Mouse (Mus musculus) thymus, adult 18-20 months (tissue): Measurements from ENCODE around the gene Cd79a.
"Not testable (repeated sequence)": the region's sequence is repeated elsewhere in the genome, so short reads cannot be mapped to it uniquely, and the experiment has no call there.

ENCODE experiments used
- DNase-seq, 2 experiments: peaks; one replicate each; pipeline ENCODE4 v3.0.0; 2022; ENCODE audit warnings: mixed read lengths in 2 of 2

Cd79a gene

DNA sequence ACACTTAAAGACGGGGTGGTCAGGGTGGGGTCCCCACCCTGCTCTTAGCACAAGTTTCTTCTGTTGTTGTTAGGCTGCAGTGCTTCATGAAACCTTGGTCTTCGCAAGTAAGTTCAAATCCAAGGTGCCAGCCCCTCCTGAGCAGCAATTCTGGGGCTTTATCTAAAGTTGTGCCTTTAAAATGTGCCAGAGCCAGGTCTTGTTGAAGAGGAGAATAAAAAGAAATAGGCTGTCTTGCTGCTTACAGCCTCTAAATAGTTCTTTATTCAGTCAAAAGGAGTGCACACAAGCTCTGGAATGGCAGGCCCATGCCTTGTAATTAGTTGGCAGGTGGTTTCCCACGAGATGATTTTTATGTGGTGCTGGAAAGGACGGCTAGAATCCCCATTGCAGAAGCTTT, 10.1 kb upstream of the Cd79a start:
- DNase-seq = no peak

DNA sequence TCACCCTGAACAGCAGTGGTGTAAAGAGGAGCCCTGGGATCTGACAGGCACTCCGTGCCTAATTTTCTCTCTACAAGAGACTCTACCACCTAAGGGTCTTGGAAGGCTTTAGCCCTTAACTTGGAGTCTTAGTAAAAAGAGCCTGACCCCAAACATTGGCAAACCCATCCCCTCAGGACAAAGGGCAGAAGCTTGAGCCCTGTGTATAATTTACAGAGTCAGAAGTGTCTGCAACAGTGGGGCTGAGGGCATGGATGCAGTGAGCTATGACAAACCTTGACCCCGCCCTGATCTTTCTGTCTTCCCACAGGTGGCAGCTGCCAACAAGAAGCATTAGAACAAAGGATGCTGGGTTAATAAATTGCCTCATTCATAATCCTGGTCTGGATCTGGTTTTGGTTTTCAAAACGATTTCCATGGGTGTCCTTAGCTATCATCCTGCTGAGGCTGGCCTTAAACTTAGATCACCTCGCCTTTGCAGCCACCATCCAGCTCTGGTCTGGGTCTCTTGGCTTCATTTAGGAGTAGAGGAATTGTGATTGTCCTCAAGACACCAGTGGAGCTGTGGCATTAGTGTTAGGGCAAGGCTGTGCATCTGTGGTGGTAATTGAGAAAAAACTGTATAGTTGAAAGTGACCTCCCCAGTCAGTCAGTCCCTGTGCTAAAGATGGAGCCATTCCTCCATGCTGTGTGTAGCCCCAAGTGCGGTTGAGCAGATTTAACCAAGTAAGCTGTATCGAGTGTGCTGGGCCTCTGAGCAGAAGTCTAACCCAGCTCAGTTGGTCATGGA, 7.6 kb upstream of the Cd79a start:
- no peak for DNase-seq

DNA sequence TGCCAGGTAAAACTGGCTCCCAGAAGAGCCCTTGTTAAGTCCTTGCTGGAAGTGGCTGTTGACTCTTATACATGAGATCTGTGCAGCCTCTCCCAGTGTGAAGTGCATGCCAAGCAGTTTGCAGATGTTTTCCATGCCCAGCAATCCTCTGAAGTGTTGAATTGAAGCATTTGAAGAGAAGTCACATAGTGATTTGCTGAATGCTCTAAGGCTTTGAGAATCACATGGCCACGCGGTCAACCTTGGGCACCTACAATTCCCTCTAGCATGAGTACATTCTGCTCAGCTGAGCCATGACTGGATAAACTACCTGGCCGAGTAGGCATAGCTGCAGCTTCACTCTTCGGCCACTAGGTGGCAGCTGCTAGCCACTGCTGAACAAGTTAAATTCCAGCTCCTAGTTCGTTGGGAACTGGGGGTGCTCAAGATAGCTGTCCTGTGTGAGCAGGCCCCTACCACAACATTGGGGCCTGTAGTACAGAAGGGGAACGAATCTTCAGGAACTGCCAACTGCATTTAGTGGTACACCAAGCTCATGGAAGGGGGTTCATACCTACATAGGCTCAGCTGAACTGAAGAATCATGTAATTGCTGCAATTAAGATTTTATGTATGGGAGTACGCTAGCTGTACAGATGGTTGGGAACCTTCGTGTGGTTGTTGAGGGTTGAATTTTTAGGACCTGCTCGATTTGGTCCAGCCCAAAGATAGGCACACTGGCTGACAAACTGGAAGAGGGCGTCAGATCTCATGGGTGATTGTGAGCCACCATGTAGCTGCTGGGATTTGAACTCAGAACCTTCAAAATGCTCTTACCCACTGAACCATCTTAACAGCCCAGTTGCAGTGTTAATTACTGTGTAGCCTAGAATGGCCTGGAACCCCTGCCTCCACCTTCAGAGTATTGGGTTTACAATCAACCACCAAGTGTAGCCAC, 6.6 kb upstream of the Cd79a start:
- DNase-seq = peak; percentile 50 to 64

- no peak for DNase-seq
Observed at GRCm38 (mm10) chr7:24891241-24892124, 5.7 kb upstream of the Cd79a start.

DNA sequence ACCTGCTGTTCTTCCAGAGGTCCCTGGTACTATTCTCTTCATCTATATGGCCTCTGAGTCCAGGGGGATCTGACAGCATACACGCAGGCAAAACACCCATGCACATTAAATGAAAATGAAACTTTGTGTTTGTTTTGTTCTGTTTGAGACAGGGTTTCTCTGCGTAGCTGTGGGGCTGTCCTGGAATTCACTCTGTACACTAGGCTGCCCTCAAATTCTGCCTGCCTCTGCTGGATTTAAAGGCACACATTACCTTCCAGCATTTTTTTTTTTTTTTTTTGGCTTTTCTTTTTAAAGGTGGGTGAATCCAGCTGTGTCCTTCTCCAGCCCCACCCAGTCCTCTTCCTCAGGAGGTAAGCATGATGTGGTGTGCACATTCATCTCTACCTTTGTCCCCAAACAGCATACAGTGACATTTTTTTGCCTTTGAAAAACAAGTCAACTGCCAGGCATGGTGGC, 5.0 kb upstream of the Cd79a start:
- no peak for DNase-seq

DNA sequence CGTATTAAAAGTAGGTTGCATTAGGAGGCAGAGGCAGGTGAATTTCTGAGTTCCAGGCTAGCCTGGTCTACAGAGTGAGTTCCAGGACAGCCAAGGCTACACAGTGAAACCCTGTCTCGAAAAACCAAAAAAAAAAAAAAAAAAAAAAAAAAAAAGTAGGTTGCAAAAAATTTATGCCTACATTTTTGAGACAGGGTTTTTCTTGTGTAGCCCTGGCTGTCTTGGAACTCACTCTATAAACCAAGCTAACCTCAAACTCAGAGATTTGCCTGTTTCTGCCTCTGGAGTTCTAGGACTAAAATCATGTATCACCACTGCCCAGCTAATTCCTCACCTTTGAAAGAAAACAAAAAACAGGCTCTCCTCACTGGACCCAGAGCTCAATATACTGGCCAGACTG, 1.4 kb upstream of the Cd79a start:
- not testable (repeated sequence) for DNase-seq

GRCm38 (mm10) chr7:24896269-24896668, 912 bp upstream of the Cd79a start:
- DNase-seq = no peak

- no peak for DNase-seq
Observed at GRCm38 (mm10) chr7:24897959-24898358, 778 bp downstream of the Cd79a start.

DNA sequence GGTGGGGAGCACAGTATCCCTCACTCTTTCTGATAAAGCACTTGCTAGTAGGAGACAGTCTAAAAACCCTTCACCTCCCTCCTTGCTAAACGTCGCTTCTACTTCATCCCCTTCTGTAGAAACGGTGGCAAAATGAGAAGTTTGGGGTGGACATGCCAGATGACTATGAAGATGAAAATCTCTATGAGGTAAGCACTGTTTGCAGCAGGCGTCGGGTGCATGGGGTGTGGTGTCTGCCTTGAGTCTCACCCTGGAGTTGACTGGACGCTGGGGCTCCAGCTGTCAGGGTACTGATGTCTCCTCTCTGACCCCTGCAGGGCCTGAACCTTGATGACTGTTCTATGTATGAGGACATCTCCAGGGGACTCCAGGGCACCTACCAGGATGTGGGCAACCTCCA, 3.9 kb downstream of the Cd79a start:
- no peak for DNase-seq

GRCm38 (mm10) chr7:24901842-24902241, 4.7 kb downstream of the Cd79a start:
- peak in 1 of 2 experiments; percentile 43 for DNase-seq

DNA sequence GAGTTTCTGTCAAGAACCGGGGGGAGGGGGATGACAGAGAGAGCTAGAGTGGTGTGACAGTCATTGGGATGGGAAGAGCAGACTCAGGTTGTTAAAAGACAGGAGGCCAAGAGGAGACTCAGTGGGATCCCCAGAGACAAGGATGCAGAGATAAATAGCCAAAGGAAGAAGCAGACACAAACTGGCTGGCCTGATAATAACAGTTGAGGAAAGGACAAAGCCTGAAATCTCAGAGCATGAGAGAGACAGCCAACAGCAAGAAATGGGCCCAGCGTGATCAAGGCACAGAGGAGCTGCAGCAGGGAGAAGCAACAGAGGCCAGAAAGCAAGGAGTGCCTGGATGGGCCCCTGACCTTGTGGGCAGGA, 5.1 kb downstream of the Cd79a start:
- DNase-seq = no peak

DNA sequence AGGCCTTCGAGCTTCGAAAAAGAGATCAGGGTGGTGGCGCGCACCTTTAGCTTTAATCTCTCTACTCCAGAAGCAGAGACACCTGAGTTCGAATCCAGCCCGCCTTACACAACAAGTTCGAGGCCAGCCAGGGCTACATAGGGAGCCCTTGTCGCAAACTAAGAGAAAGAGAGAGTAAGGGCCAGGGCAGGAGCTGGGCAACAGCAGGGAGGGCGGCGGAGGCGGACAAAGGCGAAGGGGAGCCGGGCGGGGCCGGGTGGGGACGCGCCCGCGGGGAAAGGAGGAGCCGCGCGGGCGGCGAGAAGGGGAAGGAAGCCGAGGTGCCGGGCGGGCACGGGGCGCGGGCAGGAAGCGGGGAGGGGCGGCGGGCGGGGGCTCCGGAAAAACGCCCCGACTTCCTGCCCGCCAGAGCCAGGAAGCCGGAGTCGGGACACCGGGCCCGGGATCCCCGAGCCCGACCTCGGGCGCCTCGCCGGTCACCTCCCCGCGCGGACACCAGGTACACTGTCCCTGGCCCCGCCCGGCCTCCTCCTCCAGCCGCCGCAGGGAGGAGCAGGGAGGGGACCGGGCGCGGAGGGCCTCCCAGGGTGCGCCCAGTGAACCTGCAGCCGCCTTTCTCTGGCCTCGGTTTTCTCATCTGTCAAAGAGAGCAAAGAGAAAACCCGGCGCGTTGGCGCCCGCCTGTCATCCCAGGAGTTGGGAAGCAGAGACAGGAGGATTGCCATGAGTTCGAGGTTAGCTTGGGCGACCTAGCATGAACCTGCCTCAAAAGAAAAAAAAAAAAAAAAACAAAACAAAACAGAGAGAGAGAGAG, 5.7 kb downstream of the Cd79a start, which contains the start of gene Arhgef1:
Gene Arhgef1, plus strand, starts transcription at position 283 of the 814 bp plus-strand sequence.
- DNase-seq = peak; percentile 68 to 73

DNA sequence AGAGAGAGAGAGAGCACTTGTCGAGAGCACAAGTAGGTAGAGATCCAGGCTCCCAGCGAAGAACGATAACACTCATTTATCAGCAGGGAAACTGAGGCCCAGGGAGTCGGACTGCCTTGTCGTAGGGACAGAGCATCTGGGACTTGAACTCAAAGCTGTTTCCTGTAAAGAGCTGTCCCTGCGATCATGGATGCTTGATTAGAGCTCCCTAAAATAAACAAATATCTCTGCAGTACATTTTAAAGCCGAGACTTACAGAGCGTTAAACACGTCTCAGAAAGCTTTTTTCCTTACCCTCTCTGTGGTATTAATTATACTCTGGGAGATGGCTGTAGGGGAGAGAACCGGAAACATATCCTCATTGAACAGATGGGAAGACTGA, 6.3 kb downstream of the Cd79a start:
- no peak for DNase-seq

- DNase-seq = peak; percentile 97 to 98
Observed at GRCm38 (mm10) chr7:24904070-24904483, 6.9 kb downstream of the Cd79a start.

DNA sequence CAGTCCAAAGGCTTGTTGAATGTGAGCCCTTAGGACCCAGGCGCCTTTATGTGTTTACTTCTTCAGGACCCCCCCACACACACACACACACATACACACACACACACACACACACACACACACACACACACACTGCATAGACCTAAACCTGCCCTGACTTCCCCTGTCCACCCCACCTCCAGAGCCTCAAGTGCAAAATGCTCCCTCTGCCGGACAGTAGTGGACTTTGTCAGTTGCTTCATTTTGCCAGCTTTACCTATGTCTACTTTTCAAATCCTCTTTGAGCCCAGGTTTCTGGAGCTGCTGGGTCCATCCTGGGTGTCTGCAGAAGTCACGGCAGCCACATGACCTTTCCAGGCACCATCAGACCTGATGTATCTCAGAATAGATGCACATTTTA, 7.8 kb downstream of the Cd79a start:
- DNase-seq = peak in 1 of 2 experiments; percentile 56

DNA sequence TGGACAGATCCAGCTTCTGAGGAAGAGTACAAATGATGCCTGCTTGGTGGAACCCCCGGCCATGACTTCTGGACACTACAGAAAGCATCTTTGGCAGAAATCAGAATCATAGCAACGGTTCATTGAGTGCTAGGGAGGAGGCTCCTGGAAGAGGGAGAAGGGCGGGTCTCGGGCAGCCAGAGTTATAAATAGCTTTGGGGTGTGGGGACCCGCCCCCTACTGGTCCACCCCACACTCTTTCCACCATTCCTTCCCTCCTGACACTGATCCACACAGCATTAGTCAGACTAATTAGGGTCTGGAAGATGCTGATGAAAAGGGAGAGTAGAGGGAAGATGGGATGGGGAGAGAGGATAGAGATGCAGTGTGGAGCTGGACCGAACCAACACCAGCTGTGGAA, 9.4 kb downstream of the Cd79a start:
- DNase-seq = peak in 1 of 2 experiments; percentile 46

- DNase-seq = peak; percentile 75 to 85
Observed at GRCm38 (mm10) chr7:24907211-24907748, 10.1 kb downstream of the Cd79a start.

GRCm38 (mm10) chr7:24912480-24912879, 15.3 kb downstream of the Cd79a start:
- DNase-seq = no peak

DNA sequence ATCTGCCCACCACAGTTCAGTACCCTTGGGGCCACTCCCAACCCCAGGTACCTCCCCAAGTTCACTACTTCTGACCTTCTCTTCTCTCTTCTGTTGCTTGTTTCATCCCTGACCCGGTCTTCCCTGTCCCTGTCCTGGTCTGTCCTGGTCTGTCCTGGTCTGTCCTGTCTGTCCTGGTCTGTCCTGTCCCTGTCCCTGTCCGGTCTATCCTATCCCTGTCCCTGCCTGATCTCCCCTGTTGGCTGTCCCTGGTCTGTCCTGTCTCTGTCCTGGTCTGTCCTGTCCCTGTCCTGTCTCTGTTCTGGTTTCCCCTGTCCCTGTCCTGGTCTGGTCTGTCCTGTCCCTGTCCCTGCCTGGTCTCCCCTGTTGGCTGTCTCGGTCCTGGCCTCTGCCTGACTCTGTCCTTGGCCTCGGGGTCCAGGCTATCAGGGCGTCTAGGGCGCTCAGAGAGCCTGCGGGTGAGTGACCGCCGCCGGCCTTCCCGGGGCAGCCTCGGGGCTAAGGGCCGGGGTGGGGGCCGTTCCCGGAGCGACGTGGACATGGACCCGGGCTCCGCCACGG, 21.7 kb downstream of the Cd79a start:
- no peak for DNase-seq

- no peak for DNase-seq
Observed at GRCm38 (mm10) chr7:24919728-24920127, 22.5 kb downstream of the Cd79a start.

- DNase-seq = no peak
Observed at GRCm38 (mm10) chr7:24930475-24930874, 33.3 kb downstream of the Cd79a start.
